Mouse (Mus musculus): ENCODE measurements around the gene Tsc1. TPM values are rescaled to one million over a fixed set of nuclear protein-coding genes. Genes with fewer than 3 reads are reported as not detected.
A peak's percentile ranks its signal among the peaks of the same experiment; 100 is the strongest.

Gene Tsc1
- total and polyA plus RNA-seq, 2 experiments from 2014 or later = 22.9 to 42.9 TPM

DNA sequence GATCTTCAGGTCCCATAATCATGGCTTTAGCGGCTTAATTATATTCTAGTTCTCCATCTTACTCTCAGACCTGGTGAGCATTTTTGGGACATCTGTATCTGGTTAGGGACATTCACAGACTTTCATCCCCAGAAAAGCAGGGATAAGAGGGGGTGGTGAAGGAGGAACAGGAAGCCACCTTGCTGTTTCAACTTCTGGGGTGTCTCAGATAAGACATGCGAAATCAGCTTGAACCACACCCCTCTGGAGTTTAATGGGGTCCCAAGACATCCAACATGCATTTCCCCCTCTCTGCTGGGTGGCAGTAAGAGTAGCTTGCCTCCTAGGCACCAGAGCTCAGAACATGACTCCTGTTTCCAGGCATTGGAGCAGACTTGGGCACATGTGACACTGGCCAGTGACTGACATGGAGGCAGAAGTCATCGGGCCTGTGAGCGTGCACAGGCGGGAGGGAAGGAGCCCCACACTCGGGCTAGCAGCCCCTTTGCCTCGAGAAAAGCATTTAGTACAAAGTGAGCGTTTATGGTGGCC is 65.1 kb downstream of the Tsc1 start:
- ATAC-seq (ENCODE audit: low FRiP score) (no peak), DNase-seq (ENCODE audit: low spot score) (no peak)
- Histone ChIP-seq H3K4me3 (ENCODE audit: low read depth, low read length) (no peak overlapping the region), H3K27me3 (ENCODE audit: insufficient read depth, low read length) (no peaks in the 10 kb centered on the region), H3K4me2 (ENCODE audit: low read depth, low read length, poor library complexity, severe bottlenecking) (no peak overlapping the region), H3K36me3 (ENCODE audit: insufficient read depth, low read length) (no peaks in the 10 kb centered on the region), H3K27ac (ENCODE audit: low read depth, low read length) (no peak overlapping the region), H3K9ac (replicated peaks; ENCODE audit: low read length, poor library complexity, severe bottlenecking) (no peak overlapping the region), H3K4me1 (ENCODE audit: insufficient read depth, low read length) (no peaks in the 10 kb centered on the region), H3K9me3 (ENCODE audit: low read length) (no peaks in the 10 kb centered on the region)
- no peak for TF ChIP-seq CTCF (IDR thresholded peaks at IDR 0.05)
- WGBS = 51% methylated on average over 8 of the region's 8 CpGs

DNA sequence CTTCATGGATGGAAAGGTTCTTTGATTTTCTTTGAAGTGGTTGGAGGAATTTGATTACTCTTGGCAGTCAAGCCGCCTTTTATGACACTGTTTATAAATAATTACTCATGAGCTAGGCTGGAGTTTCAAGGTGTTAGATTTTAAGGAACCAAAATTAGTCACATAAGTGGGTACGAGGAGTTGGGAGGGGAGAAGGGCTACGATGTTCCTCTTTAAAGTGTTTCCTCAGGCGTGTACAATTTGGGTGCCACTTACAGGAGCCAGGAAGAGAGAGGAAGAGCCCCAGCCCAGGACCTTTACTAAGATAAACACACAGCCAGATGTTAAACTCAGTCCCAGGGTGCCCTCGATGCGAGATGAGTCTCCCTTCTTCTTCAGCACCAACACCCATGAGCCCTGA is 65.8 kb downstream of the Tsc1 start:
- Histone ChIP-seq H3K4me2 (ENCODE audit: low read depth, low read length, poor library complexity, severe bottlenecking) (no peak overlapping the region), H3K4me1 (ENCODE audit: insufficient read depth, low read length) (no peaks in the 10 kb centered on the region), H3K36me3 (ENCODE audit: insufficient read depth, low read length) (no peaks in the 10 kb centered on the region), H3K4me3 (ENCODE audit: low read depth, low read length) (no peak overlapping the region), H3K27me3 (ENCODE audit: insufficient read depth, low read length) (no peaks in the 10 kb centered on the region), H3K9ac (replicated peaks; ENCODE audit: low read length, poor library complexity, severe bottlenecking) (no peak overlapping the region), H3K27ac (ENCODE audit: low read depth, low read length) (no peak overlapping the region), H3K9me3 (ENCODE audit: low read length) (no peaks in the 10 kb centered on the region)
- ATAC-seq (ENCODE audit: low FRiP score) = no peak
- WGBS = 51% methylated on average over 6 of the region's 6 CpGs
- DNase-seq (ENCODE audit: low spot score) = no peak
- no peak for TF ChIP-seq CTCF (IDR thresholded peaks at IDR 0.05)

DNA sequence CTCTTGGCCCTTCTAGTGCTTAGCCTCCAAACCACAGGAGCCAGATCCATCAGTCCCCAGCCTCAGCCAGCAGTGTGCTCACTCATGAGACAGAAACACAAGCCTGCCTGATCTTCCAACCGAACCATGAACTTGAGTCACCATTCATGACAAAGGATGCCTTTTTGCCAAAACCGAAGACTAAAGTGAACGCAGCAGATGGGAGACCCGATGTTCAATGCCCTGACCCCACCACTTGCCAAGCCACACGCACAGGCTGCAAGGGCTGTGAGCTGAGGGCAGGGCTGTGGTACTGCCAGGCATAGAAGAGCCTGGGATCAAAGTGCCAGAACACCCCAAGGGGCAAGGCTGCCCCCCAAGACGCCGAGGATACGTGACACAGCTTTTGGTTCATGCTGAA is 72.0 kb downstream of the Tsc1 start:
- Histone ChIP-seq H3K4me2 (ENCODE audit: low read depth, low read length, poor library complexity, severe bottlenecking) (no peak overlapping the region), H3K9me3 (ENCODE audit: low read length) (no peaks in the 10 kb centered on the region), H3K36me3 (ENCODE audit: insufficient read depth, low read length) (no peaks in the 10 kb centered on the region), H3K27me3 (ENCODE audit: insufficient read depth, low read length) (no peaks in the 10 kb centered on the region), H3K9ac (replicated peaks; ENCODE audit: low read length, poor library complexity, severe bottlenecking) (no peak overlapping the region), H3K4me1 (ENCODE audit: insufficient read depth, low read length) (no peaks in the 10 kb centered on the region), H3K4me3 (ENCODE audit: low read depth, low read length) (no peak overlapping the region), H3K27ac (ENCODE audit: low read depth, low read length) (no peak overlapping the region)
- DNase-seq (ENCODE audit: low spot score) (peak; percentile 34), ATAC-seq (ENCODE audit: low FRiP score) (no peak)
- TF ChIP-seq CTCF (IDR thresholded peaks at IDR 0.05) = no peak
- WGBS = 80% methylated on average over 8 of the region's 8 CpGs

DNA sequence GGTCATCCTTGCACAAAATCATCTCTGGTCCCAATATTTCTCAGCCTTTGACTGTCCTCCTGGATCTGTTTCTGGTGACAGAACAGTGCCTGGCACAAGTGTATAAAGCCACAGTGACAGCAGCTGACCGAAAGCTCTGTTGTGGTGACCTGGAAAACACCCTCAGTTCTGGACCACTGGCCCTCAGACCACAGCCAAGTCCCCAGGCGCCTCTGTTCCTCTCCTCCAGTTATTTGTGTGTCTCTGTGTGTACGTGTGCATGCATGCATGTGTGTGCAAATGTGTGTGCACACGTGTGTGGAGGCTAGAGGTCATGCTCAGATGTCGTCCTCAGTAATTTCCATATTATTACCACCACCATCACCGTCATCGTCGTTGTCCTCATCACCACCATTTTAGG is 81.4 kb downstream of the Tsc1 start:
- H3K9me3 ChIP-seq (ENCODE audit: low read length) = no peaks in the 10 kb centered on the region
- TF ChIP-seq CTCF (IDR thresholded peaks at IDR 0.05) = no peak
- no peaks in the 10 kb centered on the region; the same call in 1 of the 2 replicates for H3K4me1 ChIP-seq (ENCODE audit: insufficient read depth, low read length)
- no peaks in the 10 kb centered on the region for H3K36me3 ChIP-seq (ENCODE audit: insufficient read depth, low read length)
- DNase-seq (ENCODE audit: low spot score) (no peak), ATAC-seq (ENCODE audit: low FRiP score) (no peak)
- H3K27ac ChIP-seq (ENCODE audit: low read depth, low read length) = no peak overlapping the region
- H3K27me3 ChIP-seq (ENCODE audit: insufficient read depth, low read length) = no peaks in the 10 kb centered on the region
- no peak overlapping the region for H3K4me3 ChIP-seq (ENCODE audit: low read depth, low read length)
- WGBS = 88% methylated on average over 8 of the region's 8 CpGs
- no peak overlapping the region for H3K9ac ChIP-seq (replicated peaks; ENCODE audit: low read length, poor library complexity, severe bottlenecking)
- H3K4me2 ChIP-seq (ENCODE audit: low read depth, low read length, poor library complexity, severe bottlenecking) = no peak overlapping the region

DNA sequence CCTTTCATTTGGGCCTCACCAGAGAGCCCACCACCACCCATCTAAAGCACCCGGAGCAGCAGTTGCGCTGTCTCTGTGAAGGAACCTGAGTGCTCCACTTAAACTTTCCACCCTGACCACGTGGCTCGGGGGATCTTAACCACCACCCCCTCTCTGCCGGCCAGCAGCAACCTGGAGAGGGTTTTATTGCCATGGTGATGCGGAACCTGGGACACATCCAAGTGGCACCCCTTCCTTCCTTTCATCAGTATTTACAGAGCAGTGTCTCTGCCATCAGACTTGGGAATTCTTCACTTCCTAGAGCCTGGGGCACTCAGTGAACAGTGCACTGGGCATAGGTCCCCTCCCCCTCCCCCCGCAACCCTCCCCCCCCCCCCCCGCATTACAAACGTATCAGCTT is 82.9 kb downstream of the Tsc1 start:
- no peak for ATAC-seq (ENCODE audit: low FRiP score)

DNA sequence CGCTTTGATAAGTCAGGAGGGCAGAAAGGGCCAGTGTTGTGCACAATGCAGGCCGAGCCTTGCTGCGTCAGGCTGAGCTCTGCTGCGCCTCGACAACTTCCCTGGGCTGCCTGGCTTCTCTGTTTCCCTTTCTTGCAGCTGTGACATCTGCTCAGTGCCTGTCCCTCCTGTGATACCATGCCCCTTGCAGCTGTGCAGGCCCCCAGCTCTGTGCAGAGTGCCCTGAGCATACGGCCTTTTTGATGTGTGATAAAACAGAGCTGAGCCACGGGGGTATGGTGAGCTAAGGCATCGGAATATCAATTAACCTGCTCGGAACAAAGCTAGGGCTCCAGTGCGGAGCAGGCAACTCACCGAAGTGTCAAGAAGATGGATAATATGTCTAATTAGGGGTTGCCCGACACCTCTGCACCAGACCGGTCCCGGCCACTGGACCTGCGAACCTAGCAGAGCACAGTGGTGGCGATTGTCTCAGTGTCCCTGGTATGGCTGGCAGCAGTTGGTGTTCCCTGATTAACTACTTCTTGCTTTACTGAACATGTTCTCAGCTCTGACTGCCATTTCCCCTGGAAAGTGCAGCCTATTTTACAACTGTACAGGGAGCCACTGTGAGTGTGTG is 86.9 kb downstream of the Tsc1 start:
- H3K4me2 ChIP-seq (ENCODE audit: low read depth, low read length, poor library complexity, severe bottlenecking) = no peak overlapping the region
- H3K27ac ChIP-seq (ENCODE audit: low read depth, low read length) = peak overlapping the region; percentile 32; the same call in 1 of the 2 replicates
- no peak for TF ChIP-seq CTCF (IDR thresholded peaks at IDR 0.05)
- ATAC-seq (ENCODE audit: low FRiP score) (0 out of 2 replicates have a peak, but pooled peaks have one; percentile 31), DNase-seq (ENCODE audit: low spot score) (no peak)
- no peaks in the 10 kb centered on the region for H3K9me3 ChIP-seq (ENCODE audit: low read length)
- no peaks in the 10 kb centered on the region for H3K27me3 ChIP-seq (ENCODE audit: insufficient read depth, low read length)
- no peaks in the 10 kb centered on the region for H3K4me1 ChIP-seq (ENCODE audit: insufficient read depth, low read length)
- H3K9ac ChIP-seq (replicated peaks; ENCODE audit: low read length, poor library complexity, severe bottlenecking) = no peak overlapping the region
- no peak overlapping the region for H3K4me3 ChIP-seq (ENCODE audit: low read depth, low read length)
- H3K36me3 ChIP-seq (ENCODE audit: insufficient read depth, low read length) = no peaks in the 10 kb centered on the region
- WGBS = 31% methylated on average over 16 of the region's 16 CpGs

More for the DNA sequence above, 82.9 kb downstream of the Tsc1 start:
- DNase-seq (ENCODE audit: low spot score) = no peak
- no peak for TF ChIP-seq CTCF (IDR thresholded peaks at IDR 0.05)
- H3K4me2 ChIP-seq (ENCODE audit: low read depth, low read length, poor library complexity, severe bottlenecking) = no peak overlapping the region
- no peak overlapping the region for H3K27ac ChIP-seq (ENCODE audit: low read depth, low read length)
- H3K27me3 ChIP-seq (ENCODE audit: insufficient read depth, low read length) = no peaks in the 10 kb centered on the region
- 54% methylated on average over 9 of the region's 9 CpGs for WGBS
- H3K4me1 ChIP-seq (ENCODE audit: insufficient read depth, low read length) = no peaks in the 10 kb centered on the region; the same call in 1 of the 2 replicates
- no peaks in the 10 kb centered on the region for H3K9me3 ChIP-seq (ENCODE audit: low read length)
- no peak overlapping the region for H3K4me3 ChIP-seq (ENCODE audit: low read depth, low read length)
- no peaks in the 10 kb centered on the region for H3K36me3 ChIP-seq (ENCODE audit: insufficient read depth, low read length)
- H3K9ac ChIP-seq (replicated peaks; ENCODE audit: low read length, poor library complexity, severe bottlenecking) = no peak overlapping the region

Data from midbrain, postnatal 0 days (tissue).